Comparison of ENCODE assay signal across 8 mouse cellular contexts in the genomic region with DNA sequence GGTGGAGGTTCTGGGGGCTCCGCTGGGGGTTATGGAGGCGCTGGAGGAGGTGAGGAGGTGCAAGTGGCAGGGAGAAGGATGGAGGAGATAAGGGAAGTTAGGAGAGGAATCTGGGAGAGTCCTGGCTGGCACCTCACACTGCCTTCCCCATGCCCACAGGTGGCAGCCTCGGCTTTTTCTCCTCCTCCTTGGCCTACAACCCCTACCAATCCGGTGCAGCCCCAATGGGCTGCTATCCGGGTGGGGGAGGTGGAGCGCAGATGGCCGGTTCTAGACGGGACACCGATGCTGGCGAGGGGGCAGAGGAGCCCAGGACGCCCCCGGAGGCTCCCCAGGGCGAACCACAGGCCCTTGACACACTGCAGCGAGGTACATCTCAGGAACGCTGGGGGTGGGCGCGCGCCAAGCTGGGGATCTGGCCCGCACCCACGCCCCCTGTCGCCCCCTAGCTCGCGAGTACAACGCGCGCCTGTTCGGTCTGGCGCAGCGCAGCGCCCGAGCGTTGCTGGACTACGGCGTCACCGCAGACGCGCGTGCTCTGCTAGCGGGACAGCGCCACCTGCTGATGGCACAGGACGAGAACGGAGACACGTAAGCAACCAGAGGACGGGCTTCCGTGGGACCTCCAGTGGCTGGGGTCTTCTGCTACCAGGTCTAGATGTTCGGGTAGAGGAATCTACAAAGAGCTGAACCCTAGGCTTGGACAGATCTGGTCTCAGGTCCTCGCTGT. TPM values are rescaled to one million over a fixed set of nuclear protein-coding genes. Genes with fewer than 3 reads are reported as not detected.
A peak's percentile ranks its signal among the peaks of the same experiment; 100 is the strongest.
DNase-seq lines count a peak whose midpoint lies in the region; ATAC-seq and TF ChIP-seq lines count a peak whose summit lies in the region.

No protein-coding gene starts in this region.

- H3K4me2 ChIP-seq in hindbrain, postnatal 0 days (ENCODE audit: low read depth, low read length) = peak overlapping the region; percentile 86

- peak; percentile 92 for TF ChIP-seq CTCF in hindbrain, postnatal 0 days (IDR thresholded peaks at IDR 0.05; ENCODE audit: low read depth)

- peak; percentile 66 for ATAC-seq in hindbrain, postnatal 0 days
- peak; percentile 46; the same call in 1 of the 2 replicates for ATAC-seq in megakaryocyte-erythroid progenitor cell, adult 5-6 weeks (replicated peaks; ENCODE audit: low FRiP score, low TSS enrichment, poor library complexity, severe bottlenecking)

- H3K9ac ChIP-seq in hindbrain, postnatal 0 days (replicated peaks; ENCODE audit: low read length) = peak overlapping the region; percentile 52

- H3K9me3 ChIP-seq in hindbrain, postnatal 0 days (ENCODE audit: low read length) = no peaks in the 10 kb centered on the region

- no peak overlapping the region for H3K27ac ChIP-seq in hindbrain, postnatal 0 days

- H3K4me1 ChIP-seq in hindbrain, postnatal 0 days (ENCODE audit: insufficient read depth, low read length) = peaks cover 6% of the 10 kb centered on the region; the same call in 1 of the 2 replicates

- peak overlapping the region; percentile 45 for H3K4me3 ChIP-seq in hindbrain, postnatal 0 days (ENCODE audit: low read length)

- DNase-seq in ZHBTc4 (ENCODE audit: low read depth, low spot score) = peak; percentile 93
- peak; percentile 91 to 92 for DNase-seq in cerebellum, postnatal 4 days (ENCODE audit: low spot score in 2 of 2)
- peak; percentile 48 to 70 for DNase-seq in gastrocnemius, adult 8-10 months (ENCODE audit: low spot score in 2 of 2)
- peak; percentile 95 for DNase-seq in hindbrain, postnatal 0 days (ENCODE audit: low spot score)
- peak; percentile 87 to 93 for DNase-seq in left cerebral cortex, postnatal 14 days (ENCODE audit: low spot score in 2 of 2)
- DNase-seq in right cerebral cortex, postnatal 36 days (ENCODE audit: low spot score in 2 of 2) = peak; percentile 73 to 77
- no peak for DNase-seq in adipocyte (ENCODE audit: low spot score)

- intact Hi-C loops in left cerebral cortex, postnatal 14 days (cut with DNase I) = loop anchor here (5.0 kb wide), 1 partner anchor 172 kb away; no protein-coding TSS in a partner anchor

- peaks cover 23% of the 10 kb centered on the region; the same call in 1 of the 2 replicates for H3K36me3 ChIP-seq in hindbrain, postnatal 0 days (ENCODE audit: insufficient read depth, low read length)

- H3K27me3 ChIP-seq in hindbrain, postnatal 0 days (ENCODE audit: insufficient read depth, low read length) = 0 out of 2 replicates have a peak, but pooled peaks cover 4% of the 10 kb centered on the region

- WGBS in hindbrain, postnatal 0 days = 1% methylated on average over 46 of the region's 47 CpGs

RNA-seq across cellular contexts. Expression of a gene that starts 4.8 kb away (rescaled TPM):
- 10 to 100 TPM in 1 of 4 experiments, 1 to 10 TPM in 3; 8.7 to 10.5 (median 9.3) TPM for total RNA-seq in gastrocnemius, adult 8-10 months (2022)
- total RNA-seq in hindbrain, postnatal 0 days (2014; rRNA removed) = 3.5 and 4.7 TPM in 2 replicates
- polyA plus RNA-seq in hindbrain, postnatal 0 days (2015; fragmentation: Nextera tagmentation; extraction: Ambion mirVana) = 1.7 and 1.9 TPM in 2 replicates
- total RNA-seq in left cerebral cortex, postnatal 14 days (2021) = 1 to 10 TPM; 1.8 to 2.8 TPM
- 2.8 and 5.6 TPM in 2 replicates for total RNA-seq in megakaryocyte-erythroid progenitor cell, adult 5-6 weeks (2014; fragmentation: Nextera tagmentation)
- 4.9 and 6.1 TPM in 2 replicates for total RNA-seq in megakaryocyte-erythroid progenitor cell, adult 5-6 weeks (2017)

RNA-seq across cellular contexts. Expression of a gene that starts 18.1 kb away (rescaled TPM):
- total RNA-seq in gastrocnemius, adult 8-10 months (2022) = under 1 TPM in 2 of 4 experiments, not detected in 2; 0.15 to 0.19 TPM
- 380 and 396 TPM in 2 replicates for total RNA-seq in hindbrain, postnatal 0 days (2014; rRNA removed)
- polyA plus RNA-seq in hindbrain, postnatal 0 days (2015; fragmentation: Nextera tagmentation; extraction: Ambion mirVana) = 115 and 123 TPM in 2 replicates
- 100 to 1,000 TPM; 580 to 627 TPM for total RNA-seq in left cerebral cortex, postnatal 14 days (2021)
- total RNA-seq in megakaryocyte-erythroid progenitor cell, adult 5-6 weeks (2014; fragmentation: Nextera tagmentation) = 3.4 and 7.1 TPM in 2 replicates
- total RNA-seq in megakaryocyte-erythroid progenitor cell, adult 5-6 weeks (2017) = 0.99 TPM in 1 of 2 replicates, not detected in the other

RNA-seq across cellular contexts. Expression of a gene that starts 19.1 kb away (rescaled TPM):
- total RNA-seq in gastrocnemius, adult 8-10 months (2022) = 1 to 10 TPM; 2.0 to 3.9 (median 3.0) TPM
- total RNA-seq in hindbrain, postnatal 0 days (2014; rRNA removed) = 69.1 and 71.4 TPM in 2 replicates
- polyA plus RNA-seq in hindbrain, postnatal 0 days (2015; fragmentation: Nextera tagmentation; extraction: Ambion mirVana) = 53.3 and 54.2 TPM in 2 replicates
- total RNA-seq in left cerebral cortex, postnatal 14 days (2021) = 10 to 100 TPM; 26.4 to 50.4 TPM
- 4.7 TPM in 1 of 2 replicates, not detected in the other for total RNA-seq in megakaryocyte-erythroid progenitor cell, adult 5-6 weeks (2014; fragmentation: Nextera tagmentation)
- total RNA-seq in megakaryocyte-erythroid progenitor cell, adult 5-6 weeks (2017) = 0.42 and 2.5 TPM in 2 replicates

RNA-seq across cellular contexts. Expression of a gene that starts 29.6 kb away (rescaled TPM):
- total RNA-seq in gastrocnemius, adult 8-10 months (2022) = 10 to 100 TPM; 57.5 to 66.3 (median 64.3) TPM
- total RNA-seq in hindbrain, postnatal 0 days (2014; rRNA removed) = 125 and 134 TPM in 2 replicates
- 312 and 326 TPM in 2 replicates for polyA plus RNA-seq in hindbrain, postnatal 0 days (2015; fragmentation: Nextera tagmentation; extraction: Ambion mirVana)
- 100 to 1,000 TPM; 186 to 274 TPM for total RNA-seq in left cerebral cortex, postnatal 14 days (2021)
- total RNA-seq in megakaryocyte-erythroid progenitor cell, adult 5-6 weeks (2014; fragmentation: Nextera tagmentation) = 58.5 and 61.2 TPM in 2 replicates
- total RNA-seq in megakaryocyte-erythroid progenitor cell, adult 5-6 weeks (2017) = 100 and 121 TPM in 2 replicates

RNA-seq across cellular contexts. Expression of a gene that starts 32.0 kb away (rescaled TPM):
- total RNA-seq in gastrocnemius, adult 8-10 months (2022) = 1 to 10 TPM; 1.1 to 2.2 (median 1.9) TPM
- total RNA-seq in hindbrain, postnatal 0 days (2014; rRNA removed) = 7.5 and 12.3 TPM in 2 replicates
- polyA plus RNA-seq in hindbrain, postnatal 0 days (2015; fragmentation: Nextera tagmentation; extraction: Ambion mirVana) = 9.9 and 10.5 TPM in 2 replicates
- total RNA-seq in left cerebral cortex, postnatal 14 days (2021) = 10 to 100 TPM; 28.7 to 47.5 TPM
- total RNA-seq in megakaryocyte-erythroid progenitor cell, adult 5-6 weeks (2014; fragmentation: Nextera tagmentation) = 15.0 and 16.5 TPM in 2 replicates
- 1.3 and 1.7 TPM in 2 replicates for total RNA-seq in megakaryocyte-erythroid progenitor cell, adult 5-6 weeks (2017)

Comparison
In these comparisons a context has a peak if more than half of its experiments do, and no peak if none do; other contexts are left out.
1. RNA of a gene that starts 18.1 kb away (total RNA-seq): 580 to 627 TPM in left cerebral cortex, postnatal 14 days and 380 to 396 TPM in hindbrain, postnatal 0 days; 0.99 to 7.1 TPM in megakaryocyte-erythroid progenitor cell, adult 5-6 weeks and 0.15 to 0.19 TPM in gastrocnemius, adult 8-10 months; every median in the first group is over 10 times any median in the second.
2. RNA of a gene that starts 19.1 kb away (total RNA-seq): 69.1 to 71.4 TPM in hindbrain, postnatal 0 days and 26.4 to 50.4 TPM in left cerebral cortex, postnatal 14 days; 0.42 to 4.7 TPM in megakaryocyte-erythroid progenitor cell, adult 5-6 weeks and 2.0 to 3.9 TPM in gastrocnemius, adult 8-10 months; every median in the first group is over 4 times any median in the second.